Mouse (Mus musculus) megakaryocyte, embryonic 14.5 days (primary cell): Measurements from ENCODE around the gene Vps52.
"Not testable (repeated sequence)": the region's sequence is repeated elsewhere in the genome, so short reads cannot be mapped to it uniquely, and the experiment has no call there.

ENCODE experiments used
- FLI1 ChIP-seq: IDR thresholded peaks from 2 replicates; pipeline ENCODE4 v1.6.1; 2012; ENCODE audit warnings: low read length, inconsistent platforms, mixed read lengths
- GATA1 ChIP-seq: IDR thresholded peaks from 3 replicates; pipeline ENCODE4 v1.6.1; 2012; ENCODE audit warnings: mixed read lengths, low read length, inconsistent platforms, borderline replicate concordance

GRCm38 (mm10) chr17:34000796-34001195 lies 45.2 kb downstream of the Vps52 start:
- TF ChIP-seq GATA1, FLI1: not testable (repeated sequence)
